Mouse (Mus musculus) forebrain, postnatal 0 days (tissue): ENCODE measurements around the gene Cldn20. TPM values are rescaled to one million over a fixed set of nuclear protein-coding genes. Genes with fewer than 3 reads are reported as not detected.

ENCODE experiments used
- ATAC-seq: fragments of 200-750 bp; cut with Nextera tagmentation; 2 replicates; pipeline ENCODE4 v1.8.0; 2017; ENCODE audit warnings: mild to moderate bottlenecking, moderate library complexity
- DNase-seq: peaks from one replicate; pipeline ENCODE4 v3.0.0-alpha.2; 2015
- H3K27ac ChIP-seq: fragments of 300-500 bp; sonication (generic); 2 replicates; pipeline ENCODE4 v1.5.1; 2014; ENCODE audit warnings: low read depth, mild to moderate bottlenecking, antibody characterized with exemption, low read length, moderate library complexity, mixed read lengths
- H3K27me3 ChIP-seq: fragments of 300-500 bp; sonication (generic); 2 replicates; pipeline ENCODE4 v1.6.1; 2014; ENCODE audit warnings: mild to moderate bottlenecking, low read length, mixed read lengths; ENCODE audit not compliant: insufficient read depth
- H3K36me3 ChIP-seq: fragments of 300-500 bp; sonication (generic); 2 replicates; pipeline ENCODE4 v1.6.1; 2014; ENCODE audit warnings: mild to moderate bottlenecking, moderate library complexity; ENCODE audit not compliant: insufficient read depth
- H3K4me1 ChIP-seq: fragments of 300-500 bp; sonication (generic); 2 replicates; pipeline ENCODE4 v1.6.1; 2014; ENCODE audit warnings: antibody characterized with exemption; ENCODE audit not compliant: insufficient read depth
- H3K4me2 ChIP-seq: fragments of 300-500 bp; sonication (generic); 2 replicates; pipeline ENCODE4 v1.6.1; 2014; ENCODE audit warnings: low read depth, mild to moderate bottlenecking, moderate library complexity
- H3K4me3 ChIP-seq: fragments of 300-500 bp; sonication (generic); 2 replicates; pipeline ENCODE4 v1.5.1; 2014; ENCODE audit warnings: low read depth, low read length, mixed read lengths
- H3K9ac ChIP-seq: fragments of 300-500 bp; sonication (generic); 2 replicates; pipeline ENCODE4 v1.6.1; 2014; ENCODE audit warnings: mild to moderate bottlenecking
- H3K9me3 ChIP-seq: fragments of 300-500 bp; sonication (generic); 2 replicates; pipeline ENCODE4 v1.6.1; 2016; ENCODE audit warnings: low read length
- CTCF ChIP-seq: sonication (generic); IDR thresholded peaks from 2 replicates; pipeline ENCODE4 v1.5.1; 2016; ENCODE audit warnings: antibody characterized with exemption, control low read depth, low read depth
- WGBS: fragments of 180-500 bp; shearing (Covaris S2); extraction: QIAGEN DNeasy Blood & Tissue Kit; methylation state at CpG from one replicate; pipeline ENCODE4 v1.1.7; 2014; 5-methylcytosine and 5-hydroxymethylcytosine counted together
- polyA plus RNA-seq: library from polyadenylated mRNA; unstranded; fragments of >200 nt; fragmentation: Nextera tagmentation; extraction: Ambion mirVana; gene quantifications from 2 replicates; pipeline ENCODE4 v1.2.1, GENCODE M21; 2015
- total RNA-seq: library from RNA; depleted of rRNA; stranded (reverse); fragments of >200 nt; gene quantifications from 2 replicates; pipeline ENCODE4 v1.2.3, GENCODE M21; 2014; rRNA removed

Gene Cldn20
- total and polyA plus RNA-seq, 2 experiments from 2014 or later, result 1.4 to 2.0 TPM

- Histone ChIP-seq H3K27me3 (no peaks in the 10 kb centered on the region), H3K4me1 (no peaks in the 10 kb centered on the region), H3K9me3 (no peaks in the 10 kb centered on the region), H3K27ac (no peak overlapping the region), H3K4me2 (no peak overlapping the region), H3K36me3 (no peaks in the 10 kb centered on the region), H3K4me3 (no peak overlapping the region), H3K9ac (no peak overlapping the region)
- ATAC-seq (peak; percentile 45; the same call in 1 of the 2 replicates), DNase-seq (peak; percentile 94)
- peak; percentile 94 for TF ChIP-seq CTCF
- 5% methylated on average over 12 of the region's 12 CpGs for WGBS
Observed at GRCm38 (mm10) chr17:3570876-3571275, 38.5 kb downstream of the Cldn20 start.

Other genes with a start within 250 kb of the Cldn20 start
- 71.5 and 96.0 TPM in 2 replicates for gene Tiam2, start 206.0 kb upstream of the Cldn20 start, total RNA-seq
- 26.3 and 26.4 TPM in 2 replicates for gene Tiam2, start 206.0 kb upstream of the Cldn20 start, polyA plus RNA-seq
- 8.1 and 11.2 TPM in 2 replicates for gene Tfb1m, start 25.2 kb downstream of the Cldn20 start, total RNA-seq
- 7.2 and 8.2 TPM in 2 replicates for gene Tfb1m, start 25.2 kb downstream of the Cldn20 start, polyA plus RNA-seq
- gene Nox3, start 163.7 kb downstream of the Cldn20 start, total RNA-seq, result not detected in 2 replicates
- gene Nox3, start 163.7 kb downstream of the Cldn20 start, polyA plus RNA-seq, result not detected in 2 replicates